Comparison of ENCODE assay signal across 30 mouse cellular contexts in genomic region chr9:29285144-29285543, GRCm38 (mm10).
DNase-seq lines count a peak whose midpoint lies in the region; ATAC-seq and TF ChIP-seq lines count a peak whose summit lies in the region.
"Had no signal": no experiment of that assay in that cellular context is flagged by ENCODE, and none has a peak within 500 bp of the region (broad histone marks: within the 10 kb centered on the region; RNA-seq: fewer than 3 reads in every experiment).

No protein-coding gene starts in this region.

- no peak overlapping the region for H3K9ac ChIP-seq in forebrain, embryonic 14.5 days (ENCODE audit: low read length)
- H3K9ac ChIP-seq in forebrain, embryonic 11.5 days (ENCODE audit: low read length): no peak overlapping the region
- H3K9ac ChIP-seq in intestine, embryonic 14.5 days (ENCODE audit: low read length): no peak overlapping the region
- H3K9ac ChIP-seq in intestine, embryonic 15.5 days: no peak overlapping the region
- no peak overlapping the region for H3K9ac ChIP-seq in neural tube, embryonic 14.5 days (replicated peaks; ENCODE audit: low read depth, low read length)
- H3K9ac ChIP-seq: embryonic facial prominence, embryonic 12.5 days; heart, embryonic 15.5 days; limb, embryonic 13.5 days; liver, embryonic 12.5 days; liver, postnatal 0 days; midbrain, embryonic 12.5 days had no signal

- no peak overlapping the region for H3K27ac ChIP-seq in forebrain, embryonic 14.5 days (ENCODE audit: low read depth, low read length)
- H3K27ac ChIP-seq in forebrain, embryonic 11.5 days (ENCODE audit: low read depth, low read length): no peak overlapping the region
- H3K27ac ChIP-seq in intestine, embryonic 14.5 days (ENCODE audit: low read depth): no peak overlapping the region
- H3K27ac ChIP-seq in intestine, embryonic 15.5 days: no peak overlapping the region
- H3K27ac ChIP-seq in neural tube, embryonic 14.5 days (ENCODE audit: low read depth, low read length): peak overlapping the region; percentile 46; the same call in 1 of the 2 replicates
- H3K27ac ChIP-seq: embryonic facial prominence, embryonic 12.5 days; heart, embryonic 10.5 days; heart, embryonic 15.5 days; layer of hippocampus, adult 2 months; left cerebral cortex, adult 2 months; limb, embryonic 13.5 days; liver, embryonic 12.5 days; midbrain, embryonic 12.5 days had no signal

- no peak for TF ChIP-seq POLR2A in brain, embryonic 14.5 days (IDR thresholded peaks at IDR 0.05; ENCODE audit: borderline replicate concordance, extremely low read depth, insufficient read depth, insufficient read length, poor library complexity, severe bottlenecking)

- no peak for ATAC-seq in forebrain, embryonic 14.5 days
- no peak for ATAC-seq in forebrain, embryonic 11.5 days (replicated peaks; ENCODE audit: low FRiP score)
- no peak for ATAC-seq in intestine, embryonic 14.5 days (replicated peaks; ENCODE audit: low FRiP score, low TSS enrichment, low read depth)
- no peak for ATAC-seq in intestine, embryonic 15.5 days
- ATAC-seq in neural tube, embryonic 14.5 days (ENCODE audit: low read depth): peak; percentile 68; the same call in 1 of the 2 replicates
- ATAC-seq: liver, embryonic 12.5 days; liver, postnatal 0 days had no signal

- H3K4me3 ChIP-seq in forebrain, embryonic 14.5 days (ENCODE audit: low read depth, low read length): no peak overlapping the region
- no peak overlapping the region for H3K4me3 ChIP-seq in forebrain, embryonic 11.5 days (ENCODE audit: low read depth, low read length)
- H3K4me3 ChIP-seq in intestine, embryonic 14.5 days (ENCODE audit: low read depth, low read length): no peak overlapping the region
- no peak overlapping the region for H3K4me3 ChIP-seq in intestine, embryonic 15.5 days (replicated peaks)
- H3K4me3 ChIP-seq in neural tube, embryonic 14.5 days (ENCODE audit: low read depth, low read length): no peak overlapping the region
- H3K4me3 ChIP-seq: embryonic facial prominence, embryonic 12.5 days; heart, embryonic 10.5 days; heart, embryonic 15.5 days; layer of hippocampus, adult 2 months; left cerebral cortex, adult 2 months; limb, embryonic 13.5 days; liver, embryonic 12.5 days; midbrain, embryonic 12.5 days; myocyte had no signal

- no peak for TF ChIP-seq CTCF in brain, embryonic 14.5 days (IDR thresholded peaks at IDR 0.05; ENCODE audit: borderline replicate concordance, extremely low read depth, insufficient read depth, insufficient read length)

- H3K36me3 ChIP-seq in forebrain, embryonic 14.5 days (ENCODE audit: control insufficient read depth, insufficient read depth, low read length): no peaks in the 10 kb centered on the region
- H3K36me3 ChIP-seq in forebrain, embryonic 11.5 days (ENCODE audit: control insufficient read depth, insufficient read depth, low read length): no peaks in the 10 kb centered on the region
- no peaks in the 10 kb centered on the region for H3K36me3 ChIP-seq in intestine, embryonic 14.5 days (ENCODE audit: control insufficient read depth, insufficient read depth, low read length)
- no peaks in the 10 kb centered on the region for H3K36me3 ChIP-seq in intestine, embryonic 15.5 days
- H3K36me3 ChIP-seq in neural tube, embryonic 14.5 days (ENCODE audit: control insufficient read depth, insufficient read depth, low read length): no peaks in the 10 kb centered on the region
- H3K36me3 ChIP-seq: embryonic facial prominence, embryonic 12.5 days; G1E; heart, embryonic 10.5 days; heart, embryonic 15.5 days; limb, embryonic 13.5 days; liver, embryonic 12.5 days; midbrain, embryonic 12.5 days had no signal

- no peaks in the 10 kb centered on the region for H3K9me3 ChIP-seq in forebrain, embryonic 14.5 days (replicated peaks; ENCODE audit: control insufficient read depth, low read length)
- no peaks in the 10 kb centered on the region for H3K9me3 ChIP-seq in forebrain, embryonic 11.5 days (ENCODE audit: control insufficient read depth, low read length)
- H3K9me3 ChIP-seq in intestine, embryonic 14.5 days (ENCODE audit: control insufficient read depth, low read length): no peaks in the 10 kb centered on the region
- H3K9me3 ChIP-seq in intestine, embryonic 15.5 days: no peaks in the 10 kb centered on the region
- no peaks in the 10 kb centered on the region for H3K9me3 ChIP-seq in neural tube, embryonic 14.5 days (ENCODE audit: control insufficient read depth, low read length)
- H3K9me3 ChIP-seq: embryonic facial prominence, embryonic 12.5 days; G1E; heart, embryonic 10.5 days; heart, embryonic 15.5 days; limb, embryonic 13.5 days; liver, embryonic 12.5 days; midbrain, embryonic 12.5 days had no signal

- no peaks in the 10 kb centered on the region for H3K4me1 ChIP-seq in forebrain, embryonic 14.5 days (ENCODE audit: control insufficient read depth, insufficient read depth, low read length)
- H3K4me1 ChIP-seq in forebrain, embryonic 11.5 days (replicated peaks; ENCODE audit: control insufficient read depth, insufficient read depth, low read length): no peaks in the 10 kb centered on the region
- no peaks in the 10 kb centered on the region for H3K4me1 ChIP-seq in intestine, embryonic 14.5 days (replicated peaks; ENCODE audit: control insufficient read depth, insufficient read depth, low read length)
- H3K4me1 ChIP-seq in intestine, embryonic 15.5 days (replicated peaks): no peaks in the 10 kb centered on the region
- H3K4me1 ChIP-seq in neural tube, embryonic 14.5 days (ENCODE audit: control insufficient read depth, insufficient read depth, low read length): 0 out of 2 replicates have a peak, but pooled peaks cover 2% of the 10 kb centered on the region
- H3K4me1 ChIP-seq: embryonic facial prominence, embryonic 12.5 days; limb, embryonic 13.5 days; liver, embryonic 12.5 days; midbrain, embryonic 12.5 days had no signal

- no peaks in the 10 kb centered on the region for H3K27me3 ChIP-seq in forebrain, embryonic 14.5 days (replicated peaks; ENCODE audit: control insufficient read depth, insufficient read depth, low read length)
- H3K27me3 ChIP-seq in forebrain, embryonic 11.5 days (ENCODE audit: control insufficient read depth, insufficient read depth, low read length): no peaks in the 10 kb centered on the region
- no peaks in the 10 kb centered on the region for H3K27me3 ChIP-seq in intestine, embryonic 14.5 days (replicated peaks; ENCODE audit: control insufficient read depth, insufficient read depth, low read length)
- H3K27me3 ChIP-seq in intestine, embryonic 15.5 days (replicated peaks): no peaks in the 10 kb centered on the region
- no peaks in the 10 kb centered on the region for H3K27me3 ChIP-seq in neural tube, embryonic 14.5 days (ENCODE audit: control insufficient read depth, insufficient read depth, low read length)
- H3K27me3 ChIP-seq: embryonic facial prominence, embryonic 12.5 days; heart, embryonic 15.5 days; liver, embryonic 12.5 days; midbrain, embryonic 12.5 days had no signal

- peak; percentile 20 for DNase-seq in forebrain, embryonic 14.5 days (ENCODE audit: low spot score)
- no peak for DNase-seq in forebrain, embryonic 11.5 days (ENCODE audit: low spot score)
- DNase-seq in intestine, embryonic 14.5 days (ENCODE audit: low spot score): peak; percentile 15
- DNase-seq in brain, embryonic 14.5 days (ENCODE audit: low read depth): peak; percentile 64
- no peak for DNase-seq in liver
- DNase-seq: adrenal gland, adult 8-10 months; cerebellum, adult 11 months; cerebellum, adult 9-10 months; cerebellum, postnatal 36 days; gastrocnemius, postnatal 25 days; heart, adult 11 months; kidney, adult 2 months; kidney, postnatal 36 days; liver, postnatal 0 days; lung, postnatal 36 days; right cerebral cortex, adult 18-20 months; spleen, adult 18-20 months; thymus, postnatal 14 days had no signal

- H3K4me2 ChIP-seq in forebrain, embryonic 14.5 days (ENCODE audit: low read length): no peak overlapping the region
- no peak overlapping the region for H3K4me2 ChIP-seq in forebrain, embryonic 11.5 days (ENCODE audit: low read depth, low read length, severe bottlenecking)
- no peak overlapping the region for H3K4me2 ChIP-seq in intestine, embryonic 14.5 days (ENCODE audit: low read length)
- H3K4me2 ChIP-seq in intestine, embryonic 15.5 days (replicated peaks): no peak overlapping the region
- H3K4me2 ChIP-seq in neural tube, embryonic 14.5 days (ENCODE audit: low read depth, low read length): no peak overlapping the region
- H3K4me2 ChIP-seq: embryonic facial prominence, embryonic 12.5 days; heart, embryonic 15.5 days; limb, embryonic 13.5 days; liver, embryonic 12.5 days; midbrain, embryonic 12.5 days had no signal

Comparison
In these comparisons a context has a peak if more than half of its experiments do, and no peak if none do; other contexts are left out.
1. DNase-seq: peak in forebrain, embryonic 14.5 days (single experiment), intestine, embryonic 14.5 days (single experiment) and brain, embryonic 14.5 days (single experiment); none in forebrain, embryonic 11.5 days (single experiment) and liver (single experiment).